Mouse (Mus musculus): ENCODE results near the gene Plpp1. TPM values are rescaled to one million over a fixed set of nuclear protein-coding genes. Genes with fewer than 3 reads are reported as not detected.

Plpp1 gene
- polyA plus RNA-seq, 1 experiment from 2014 or later, result 61.9 TPM

DNA sequence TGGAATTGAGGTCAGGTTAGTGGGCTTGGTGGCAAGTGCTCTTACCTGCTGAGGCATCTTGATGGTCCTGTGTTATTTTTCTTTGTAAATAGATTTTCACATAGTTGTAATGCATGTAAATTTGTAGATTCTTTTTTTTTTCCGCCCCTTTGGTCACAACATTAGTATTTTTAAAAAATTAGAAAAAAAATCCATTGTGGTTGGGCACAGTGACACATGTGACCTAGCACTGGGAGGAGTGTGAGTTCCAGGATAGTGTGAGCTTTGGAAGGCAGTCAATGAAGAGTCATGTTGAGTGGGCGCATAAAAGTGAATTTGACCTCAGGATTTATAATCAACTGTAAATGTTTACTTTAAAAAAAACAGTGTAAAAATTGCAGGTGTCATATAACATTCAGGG, 59.8 kb downstream of the Plpp1 start:
- H3K4me3 ChIP-seq (ENCODE audit: low read length), result no peak overlapping the region
- H3K4me1 ChIP-seq (ENCODE audit: control insufficient read depth, insufficient read depth, low read length), result no peaks in the 10 kb centered on the region
- ATAC-seq (ENCODE audit: low FRiP score, low TSS enrichment), result no peak
- H3K27ac ChIP-seq (ENCODE audit: low read depth, low read length), result no peak overlapping the region
- no peaks in the 10 kb centered on the region for H3K9me3 ChIP-seq (ENCODE audit: control insufficient read depth, low read length)
- H3K36me3 ChIP-seq (ENCODE audit: control insufficient read depth, insufficient read depth, low read length), result peaks cover 19% of the 10 kb centered on the region
- H3K4me2 ChIP-seq (replicated peaks; ENCODE audit: low read depth, low read length), result no peak overlapping the region
- H3K9ac ChIP-seq (ENCODE audit: low read depth, low read length), result no peak overlapping the region
- 82% methylated on average over 2 of the region's 2 CpGs for WGBS
- no peaks in the 10 kb centered on the region for H3K27me3 ChIP-seq (ENCODE audit: control insufficient read depth, insufficient read depth, low read length)

DNA sequence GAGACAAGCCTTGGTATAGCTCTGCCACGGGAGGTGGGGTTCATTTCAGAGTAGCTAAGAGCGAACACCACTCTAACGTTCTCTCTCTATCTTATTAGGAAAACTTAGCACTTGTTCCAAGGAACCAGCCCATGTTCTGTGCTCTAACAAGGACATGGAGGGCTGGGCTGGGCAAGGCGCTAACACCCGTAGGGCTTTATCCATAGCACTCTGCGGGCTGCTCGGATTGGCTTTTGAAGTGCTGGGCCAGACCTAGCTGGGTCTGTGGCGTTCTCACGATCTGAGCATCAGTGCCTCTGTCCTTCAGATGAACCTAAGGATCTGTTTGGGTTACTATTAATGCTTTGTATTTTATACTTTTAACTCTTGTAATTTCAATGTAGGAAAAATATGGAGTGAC, 60.3 kb downstream of the Plpp1 start:
- peaks cover 24% of the 10 kb centered on the region for H3K36me3 ChIP-seq (ENCODE audit: control insufficient read depth, insufficient read depth, low read length)
- H3K27ac ChIP-seq (ENCODE audit: low read depth, low read length), result no peak overlapping the region
- H3K4me3 ChIP-seq (ENCODE audit: low read length), result no peak overlapping the region
- H3K9me3 ChIP-seq (ENCODE audit: control insufficient read depth, low read length), result no peaks in the 10 kb centered on the region
- 91% methylated on average over 9 of the region's 9 CpGs for WGBS
- no peaks in the 10 kb centered on the region for H3K27me3 ChIP-seq (ENCODE audit: control insufficient read depth, insufficient read depth, low read length)
- ATAC-seq (ENCODE audit: low FRiP score, low TSS enrichment), result no peak
- H3K4me1 ChIP-seq (ENCODE audit: control insufficient read depth, insufficient read depth, low read length), result no peaks in the 10 kb centered on the region
- no peak overlapping the region for H3K4me2 ChIP-seq (replicated peaks; ENCODE audit: low read depth, low read length)
- H3K9ac ChIP-seq (ENCODE audit: low read depth, low read length), result no peak overlapping the region

- WGBS, result 43% methylated on average over 5 of the region's 5 CpGs
- H3K36me3 ChIP-seq (ENCODE audit: control insufficient read depth, insufficient read depth, low read length), result peaks cover 33% of the 10 kb centered on the region
Observed at GRCm38 (mm10) chr13:112861825-112862306, 61.3 kb downstream of the Plpp1 start.

DNA sequence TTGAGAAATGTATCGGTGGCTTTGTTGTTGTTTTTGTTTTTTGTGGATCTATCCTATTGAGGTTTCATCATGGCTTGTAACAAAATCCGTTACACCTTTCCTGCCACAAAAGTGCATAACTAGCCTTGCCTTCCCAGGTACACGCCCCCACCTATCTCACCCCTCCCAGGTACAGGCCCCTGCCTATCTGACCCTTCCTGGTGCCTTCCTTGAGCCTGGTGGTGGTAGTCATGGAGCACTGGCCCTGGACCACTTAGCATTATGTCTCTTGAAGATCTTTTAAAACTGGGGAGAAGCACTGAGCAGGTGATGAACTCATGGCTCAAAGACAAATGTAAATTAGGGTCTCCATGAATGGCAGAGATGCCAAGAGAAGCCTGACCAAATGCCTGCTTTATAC, 61.8 kb downstream of the Plpp1 start:
- H3K9me3 ChIP-seq (ENCODE audit: control insufficient read depth, low read length), result no peaks in the 10 kb centered on the region
- WGBS, result 90% methylated on average over 3 of the region's 3 CpGs
- H3K27ac ChIP-seq (ENCODE audit: low read depth, low read length), result no peak overlapping the region
- no peaks in the 10 kb centered on the region for H3K27me3 ChIP-seq (ENCODE audit: control insufficient read depth, insufficient read depth, low read length)
- ATAC-seq (ENCODE audit: low FRiP score, low TSS enrichment), result no peak
- no peaks in the 10 kb centered on the region for H3K4me1 ChIP-seq (ENCODE audit: control insufficient read depth, insufficient read depth, low read length)
- H3K4me3 ChIP-seq (ENCODE audit: low read length), result no peak overlapping the region
- H3K4me2 ChIP-seq (replicated peaks; ENCODE audit: low read depth, low read length), result no peak overlapping the region
- H3K36me3 ChIP-seq (ENCODE audit: control insufficient read depth, insufficient read depth, low read length), result peaks cover 35% of the 10 kb centered on the region
- H3K9ac ChIP-seq (ENCODE audit: low read depth, low read length), result no peak overlapping the region

More at GRCm38 (mm10) chr13:112861825-112862306, 61.3 kb downstream of the Plpp1 start:
- H3K27ac ChIP-seq (ENCODE audit: low read depth, low read length), result no peak overlapping the region
- H3K4me1 ChIP-seq (ENCODE audit: control insufficient read depth, insufficient read depth, low read length), result no peaks in the 10 kb centered on the region
- H3K27me3 ChIP-seq (ENCODE audit: control insufficient read depth, insufficient read depth, low read length), result no peaks in the 10 kb centered on the region
- no peak for ATAC-seq (ENCODE audit: low FRiP score, low TSS enrichment)
- H3K4me3 ChIP-seq (ENCODE audit: low read length), result no peak overlapping the region
- H3K9me3 ChIP-seq (ENCODE audit: control insufficient read depth, low read length), result no peaks in the 10 kb centered on the region
- H3K4me2 ChIP-seq (replicated peaks; ENCODE audit: low read depth, low read length), result no peak overlapping the region
- H3K9ac ChIP-seq (ENCODE audit: low read depth, low read length), result no peak overlapping the region

- WGBS, result 97% methylated on average over 1 of the region's 1 CpGs
- Histone ChIP-seq H3K27ac (ENCODE audit: low read depth, low read length) (no peak overlapping the region), H3K4me3 (ENCODE audit: low read length) (no peak overlapping the region), H3K36me3 (ENCODE audit: control insufficient read depth, insufficient read depth, low read length) (peaks cover 42% of the 10 kb centered on the region), H3K9ac (ENCODE audit: low read depth, low read length) (no peak overlapping the region), H3K4me2 (replicated peaks; ENCODE audit: low read depth, low read length) (no peak overlapping the region), H3K27me3 (ENCODE audit: control insufficient read depth, insufficient read depth, low read length) (no peaks in the 10 kb centered on the region), H3K4me1 (ENCODE audit: control insufficient read depth, insufficient read depth, low read length) (no peaks in the 10 kb centered on the region), H3K9me3 (ENCODE audit: control insufficient read depth, low read length) (no peaks in the 10 kb centered on the region)
- ATAC-seq (ENCODE audit: low FRiP score, low TSS enrichment), result no peak
Observed at GRCm38 (mm10) chr13:112862978-112863677, 62.5 kb downstream of the Plpp1 start.

- no peak overlapping the region for H3K4me3 ChIP-seq (ENCODE audit: low read length)
- no peak for ATAC-seq (ENCODE audit: low FRiP score, low TSS enrichment)
- no peak overlapping the region for H3K9ac ChIP-seq (ENCODE audit: low read depth, low read length)
- H3K4me1 ChIP-seq (ENCODE audit: control insufficient read depth, insufficient read depth, low read length), result no peaks in the 10 kb centered on the region
- H3K4me2 ChIP-seq (replicated peaks; ENCODE audit: low read depth, low read length), result no peak overlapping the region
- 91% methylated on average over 7 of the region's 7 CpGs for WGBS
- no peak overlapping the region for H3K27ac ChIP-seq (ENCODE audit: low read depth, low read length)
- H3K27me3 ChIP-seq (ENCODE audit: control insufficient read depth, insufficient read depth, low read length), result no peaks in the 10 kb centered on the region
- peaks cover 68% of the 10 kb centered on the region for H3K36me3 ChIP-seq (ENCODE audit: control insufficient read depth, insufficient read depth, low read length)
- no peaks in the 10 kb centered on the region for H3K9me3 ChIP-seq (ENCODE audit: control insufficient read depth, low read length)
Observed at GRCm38 (mm10) chr13:112866782-112867181, 66.2 kb downstream of the Plpp1 start.

- no peak for ATAC-seq (ENCODE audit: low FRiP score, low TSS enrichment)
Observed at GRCm38 (mm10) chr13:112867381-112867780, 66.8 kb downstream of the Plpp1 start.

DNA sequence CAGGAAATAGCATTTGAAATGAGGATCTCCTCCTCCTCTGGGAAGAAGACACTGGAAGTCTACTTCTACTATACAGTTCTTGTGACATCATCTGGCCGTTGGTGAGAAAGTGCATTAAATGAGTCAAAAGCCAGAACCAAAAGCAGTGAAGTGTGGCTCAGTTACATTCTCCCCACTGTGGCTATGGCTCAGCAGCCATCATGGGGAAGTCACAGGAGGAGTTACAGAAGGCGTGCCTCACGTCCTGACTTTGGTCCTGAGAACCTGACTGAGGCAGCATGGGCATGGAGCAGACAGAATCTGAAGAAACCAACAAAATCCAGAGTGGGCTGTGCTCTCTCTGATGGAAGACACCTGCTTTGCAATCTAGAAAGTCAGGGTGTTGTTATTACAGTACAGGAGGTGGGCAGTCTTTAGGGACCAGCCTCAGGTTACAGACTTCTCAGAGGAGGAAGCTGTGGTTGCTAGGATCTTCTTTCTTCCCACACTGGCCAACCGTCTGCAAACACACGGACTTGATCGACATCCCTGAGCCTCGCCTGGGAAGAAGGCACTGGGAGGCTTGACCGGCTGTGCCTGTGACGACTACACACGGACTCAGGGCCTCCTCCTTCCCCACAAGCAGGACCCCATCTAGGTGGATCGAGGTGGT, 69.6 kb downstream of the Plpp1 start:
- no peak overlapping the region for H3K27ac ChIP-seq (ENCODE audit: low read depth, low read length)
- no peaks in the 10 kb centered on the region for H3K4me1 ChIP-seq (ENCODE audit: control insufficient read depth, insufficient read depth, low read length)
- no peaks in the 10 kb centered on the region for H3K27me3 ChIP-seq (ENCODE audit: control insufficient read depth, insufficient read depth, low read length)
- no peak overlapping the region for H3K4me3 ChIP-seq (ENCODE audit: low read length)
- peaks cover 92% of the 10 kb centered on the region for H3K36me3 ChIP-seq (ENCODE audit: control insufficient read depth, insufficient read depth, low read length)
- peak; percentile 92 for ATAC-seq (ENCODE audit: low FRiP score, low TSS enrichment)
- H3K9me3 ChIP-seq (ENCODE audit: control insufficient read depth, low read length), result no peaks in the 10 kb centered on the region
- H3K9ac ChIP-seq (ENCODE audit: low read depth, low read length), result no peak overlapping the region
- 46% methylated on average over 11 of the region's 11 CpGs for WGBS
- H3K4me2 ChIP-seq (replicated peaks; ENCODE audit: low read depth, low read length), result no peak overlapping the region

More at GRCm38 (mm10) chr13:112867381-112867780, 66.8 kb downstream of the Plpp1 start:
- no peak overlapping the region for H3K4me2 ChIP-seq (replicated peaks; ENCODE audit: low read depth, low read length)
- H3K9ac ChIP-seq (ENCODE audit: low read depth, low read length), result no peak overlapping the region
- H3K27me3 ChIP-seq (ENCODE audit: control insufficient read depth, insufficient read depth, low read length), result no peaks in the 10 kb centered on the region
- no peak overlapping the region for H3K4me3 ChIP-seq (ENCODE audit: low read length)
- no peaks in the 10 kb centered on the region for H3K4me1 ChIP-seq (ENCODE audit: control insufficient read depth, insufficient read depth, low read length)
- H3K9me3 ChIP-seq (ENCODE audit: control insufficient read depth, low read length), result no peaks in the 10 kb centered on the region
- peaks cover 74% of the 10 kb centered on the region for H3K36me3 ChIP-seq (ENCODE audit: control insufficient read depth, insufficient read depth, low read length)
- 81% methylated on average over 8 of the region's 8 CpGs for WGBS
- H3K27ac ChIP-seq (ENCODE audit: low read depth, low read length), result no peak overlapping the region
